Mouse (Mus musculus): ENCODE results near the gene Cd69.

DNA sequence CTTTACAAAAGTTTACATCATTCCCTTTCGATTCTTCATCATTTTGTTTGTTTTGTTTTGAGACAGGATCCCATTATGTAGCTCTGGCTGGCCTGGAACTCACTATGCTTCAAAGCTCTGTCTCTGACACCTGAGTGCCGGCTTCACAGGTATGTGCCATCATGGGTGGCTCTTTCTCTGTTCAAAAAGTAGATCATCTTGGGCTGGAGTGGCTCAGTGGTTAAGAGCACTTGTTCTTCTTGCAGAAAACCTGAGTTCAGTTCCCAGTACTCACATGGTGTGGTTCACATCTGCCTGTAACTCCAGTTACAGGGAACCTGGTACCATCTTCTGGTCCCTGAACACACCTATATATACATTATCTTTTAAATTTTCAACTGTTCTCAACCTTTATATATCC is 50.2 kb downstream of the Cd69 start:
- TF ChIP-seq CTCF (IDR thresholded peaks at IDR 0.05; ENCODE audit: borderline replicate concordance, insufficient read depth, low read length) (no peak), POLR2A (IDR thresholded peaks at IDR 0.05; ENCODE audit: low read depth, low read length) (no peak)

Data from embryonic fibroblast, embryonic 13.5 days (primary cell).